Mouse (Mus musculus) testis, adult 2 months (tissue): ENCODE results near the gene Col4a1.

Experiments
- CTCF ChIP-seq: fragments of 200-500 bp; IDR thresholded peaks from 2 replicates; pipeline ENCODE4 v1.5.1; 2012; ENCODE audit warnings: low read depth, mild to moderate bottlenecking, inconsistent platforms, low read length, moderate library complexity; ENCODE audit not compliant: control insufficient read depth, insufficient read depth, insufficient replicate concordance
- POLR2A ChIP-seq: fragments of 200-500 bp; IDR thresholded peaks from 2 replicates; pipeline ENCODE4 v1.6.1; 2012; ENCODE audit warnings: low read depth, mild to moderate bottlenecking, inconsistent platforms, low read length, moderate library complexity; ENCODE audit not compliant: control insufficient read depth

DNA sequence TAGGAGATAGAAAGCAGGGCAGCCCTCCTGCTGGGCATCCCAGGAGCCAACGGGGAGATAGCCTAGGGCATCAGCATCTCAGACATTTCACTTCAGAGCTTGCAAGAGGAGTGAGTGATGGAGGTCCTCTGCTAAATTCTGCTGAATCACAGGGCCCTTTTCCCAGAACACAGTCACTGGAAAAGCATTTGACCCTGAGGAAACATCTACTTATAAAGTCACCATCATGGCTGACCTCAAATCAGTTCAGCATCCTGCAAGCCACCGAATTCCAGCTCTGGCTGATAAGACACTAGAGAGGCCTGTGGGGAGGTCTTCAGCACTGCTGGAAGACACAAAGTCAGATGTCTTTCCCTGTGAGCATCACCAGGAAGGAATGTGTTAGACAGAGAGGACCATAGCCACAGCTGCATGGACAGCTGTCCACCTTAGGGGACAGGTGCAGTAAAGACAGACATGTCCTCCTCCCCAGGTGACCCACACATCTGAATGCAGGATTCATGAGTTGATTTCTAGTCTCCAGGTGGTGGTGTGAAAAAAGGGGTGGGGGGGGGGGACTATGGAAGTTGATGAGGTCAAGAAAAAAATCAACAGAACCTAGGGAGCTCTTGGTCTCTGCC lies 54.0 kb downstream of the Col4a1 start:
- no peak for TF ChIP-seq CTCF
- no peak for TF ChIP-seq POLR2A
